Mouse (Mus musculus) embryonic facial prominence, embryonic 10.5 days (tissue): ENCODE measurements around the gene Tmem72. TPM values are rescaled to one million over a fixed set of nuclear protein-coding genes. Genes with fewer than 3 reads are reported as not detected.
A peak's percentile ranks its signal among the peaks of the same experiment; 100 is the strongest.

Source experiments
- DNase-seq: peaks from one replicate; pipeline ENCODE4 v3.0.0-alpha.2; 2017; ENCODE audit warnings: low spot score
- H3K27ac ChIP-seq: fragments of 300-500 bp; sonication (generic); replicated peaks from 2 replicates; pipeline ENCODE4 v1.5.1; 2016; ENCODE audit warnings: mild to moderate bottlenecking
- H3K27me3 ChIP-seq: fragments of 300-500 bp; sonication (generic); replicated peaks from 2 replicates; pipeline ENCODE4 v1.6.1; 2016; ENCODE audit warnings: low read depth, mild to moderate bottlenecking; ENCODE audit not compliant: poor library complexity, severe bottlenecking
- H3K36me3 ChIP-seq: fragments of 300-500 bp; sonication (generic); replicated peaks from 2 replicates; pipeline ENCODE4 v1.6.1; 2016; ENCODE audit warnings: mild to moderate bottlenecking, moderate library complexity
- H3K4me1 ChIP-seq: fragments of 300-500 bp; sonication (generic); 2 replicates; pipeline ENCODE4 v1.6.1; 2016
- H3K4me3 ChIP-seq: fragments of 300-500 bp; sonication (generic); 2 replicates; pipeline ENCODE4 v1.5.1; 2016; ENCODE audit warnings: mild to moderate bottlenecking, moderate library complexity
- H3K9me3 ChIP-seq: fragments of 300-500 bp; sonication (generic); 2 replicates; pipeline ENCODE4 v1.6.1; 2016; ENCODE audit warnings: mild to moderate bottlenecking
- WGBS: fragments of 180-500 bp; shearing (Covaris S2); methylation state at CpG from one replicate; pipeline ENCODE4 v1.1.7; 2016; 5-methylcytosine and 5-hydroxymethylcytosine counted together
- polyA plus RNA-seq: library from polyadenylated mRNA; unstranded; fragments of >200 nt; fragmentation: Nextera tagmentation; extraction: Ambion mirVana; gene quantifications from 2 replicates; pipeline ENCODE4 v1.2.1, GENCODE M21; 2016

The Tmem72 gene
- polyA plus RNA-seq, 1 experiment from 2014 or later = 0.04 TPM

DNA sequence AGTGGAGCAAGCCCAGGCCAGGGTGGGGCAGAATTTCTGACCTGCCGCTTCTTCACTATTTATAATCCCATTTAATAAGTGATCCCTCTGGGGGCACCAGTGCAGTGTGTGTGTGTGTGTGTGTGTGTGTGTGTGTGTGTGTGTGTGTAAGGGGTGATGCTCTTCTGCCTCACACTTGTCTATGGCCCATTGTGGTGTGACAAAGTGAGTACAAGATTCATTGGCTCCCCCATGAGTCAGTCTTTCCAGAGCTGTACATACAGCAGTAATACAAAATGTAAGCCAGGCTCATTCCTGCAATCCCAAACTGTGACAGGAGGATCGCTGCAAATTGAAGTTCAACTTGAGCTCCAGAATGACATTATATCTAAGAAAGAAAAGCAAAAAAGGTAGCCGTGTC is 51.9 kb downstream of the Tmem72 start:
- peaks cover 28% of the 10 kb centered on the region for H3K4me1 ChIP-seq
- no peak overlapping the region for H3K4me3 ChIP-seq
- H3K27ac ChIP-seq = no peak overlapping the region
- no peaks in the 10 kb centered on the region for H3K36me3 ChIP-seq
- peaks cover 2% of the 10 kb centered on the region for H3K27me3 ChIP-seq
- no peak for DNase-seq
- no peaks in the 10 kb centered on the region for H3K9me3 ChIP-seq
- 85% methylated on average over 3 of the region's 3 CpGs for WGBS

DNA sequence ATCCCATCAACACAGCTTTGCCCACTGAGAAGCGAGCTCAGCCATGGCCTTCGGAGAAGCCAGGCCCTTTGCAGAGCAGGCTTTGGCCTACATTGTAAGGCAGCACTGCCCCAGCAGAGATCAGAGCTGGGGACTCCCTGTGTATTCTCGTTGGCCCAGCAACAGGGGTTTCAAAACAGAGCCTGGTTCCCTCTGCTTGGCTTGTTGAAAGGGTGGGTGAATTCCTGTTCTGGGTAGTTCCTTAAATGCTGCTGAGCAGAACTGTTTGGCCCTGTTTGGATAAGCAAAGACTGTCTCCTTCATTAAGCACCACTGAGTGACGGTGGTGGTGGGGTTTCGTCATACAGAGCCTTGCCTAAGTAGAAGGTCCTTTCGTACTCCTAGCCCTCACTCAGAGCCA is 52.7 kb downstream of the Tmem72 start:
- Histone ChIP-seq H3K4me3 (no peak overlapping the region), H3K9me3 (no peaks in the 10 kb centered on the region), H3K4me1 (peaks cover 20% of the 10 kb centered on the region), H3K27ac (no peak overlapping the region), H3K27me3 (no peaks in the 10 kb centered on the region; the same call in 1 of the 2 replicates), H3K36me3 (no peaks in the 10 kb centered on the region)
- 78% methylated on average over 6 of the region's 6 CpGs for WGBS
- DNase-seq = no peak

DNA sequence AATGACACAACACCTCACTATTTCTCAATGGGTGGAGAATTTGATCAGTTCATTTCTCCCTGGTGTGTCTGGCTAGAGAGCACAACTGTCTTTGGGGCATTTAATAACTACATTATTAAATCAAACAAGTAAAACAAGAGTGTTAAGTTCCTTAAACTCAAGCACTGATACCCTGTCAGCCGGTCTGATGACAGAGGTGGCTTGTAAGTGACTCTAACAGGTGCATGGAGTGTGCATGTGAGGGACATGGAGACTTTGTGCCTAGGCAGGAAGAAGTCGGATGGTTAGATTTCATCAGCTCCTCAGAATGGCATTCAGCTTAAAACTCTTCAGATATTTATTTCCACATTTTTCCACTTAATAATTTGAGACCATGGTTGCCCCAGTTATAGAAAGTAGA is 53.3 kb downstream of the Tmem72 start:
- DNase-seq = no peak
- no peaks in the 10 kb centered on the region; the same call in 1 of the 2 replicates for H3K27me3 ChIP-seq
- H3K27ac ChIP-seq = no peak overlapping the region
- no peak overlapping the region for H3K4me3 ChIP-seq
- no peaks in the 10 kb centered on the region for H3K9me3 ChIP-seq
- peaks cover 19% of the 10 kb centered on the region for H3K4me1 ChIP-seq
- 88% methylated on average over 2 of the region's 2 CpGs for WGBS
- no peaks in the 10 kb centered on the region for H3K36me3 ChIP-seq

DNA sequence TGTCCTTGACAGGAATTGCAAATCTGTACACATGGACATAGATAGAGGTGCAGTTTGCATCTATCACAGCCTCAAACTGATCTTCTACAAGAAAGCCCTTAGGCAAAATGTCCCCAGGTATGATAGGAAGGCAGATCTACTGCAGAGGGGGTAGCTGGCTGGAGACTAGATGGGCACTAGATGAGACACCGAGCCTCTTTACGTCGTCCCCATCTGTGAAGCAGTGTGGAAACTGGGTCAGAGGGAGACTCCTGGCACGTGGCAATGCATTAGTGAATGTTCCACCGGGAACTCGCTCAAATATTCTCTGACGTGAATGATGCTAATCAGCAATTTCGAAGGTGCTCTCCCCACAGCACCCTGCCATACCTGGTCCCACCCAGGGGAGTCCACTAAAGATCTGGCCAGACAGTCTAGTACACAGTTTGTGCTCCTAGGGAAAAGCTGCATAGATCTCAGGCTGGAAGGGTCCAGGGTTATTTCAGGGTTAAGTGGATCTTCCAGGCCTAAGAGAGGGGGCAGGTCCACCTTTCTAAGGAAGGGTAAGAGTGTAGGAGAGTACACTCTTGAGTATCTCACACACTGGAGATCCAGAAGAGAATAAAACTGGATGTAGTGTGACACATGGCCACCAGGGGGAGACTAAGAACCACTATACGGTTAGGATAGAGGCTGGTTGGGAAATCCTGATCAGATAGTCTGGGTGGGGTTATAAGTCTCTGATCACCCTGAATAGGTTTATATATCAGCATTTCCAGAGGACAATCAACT is 62.8 kb downstream of the Tmem72 start:
- WGBS = 64% methylated on average over 9 of the region's 9 CpGs
- peaks cover 5% of the 10 kb centered on the region; the same call in 1 of the 2 replicates for H3K36me3 ChIP-seq
- H3K27me3 ChIP-seq = no peaks in the 10 kb centered on the region
- H3K4me3 ChIP-seq = no peak overlapping the region
- DNase-seq = peak; percentile 72
- H3K9me3 ChIP-seq = no peaks in the 10 kb centered on the region; the same call in 1 of the 2 replicates
- peaks cover 28% of the 10 kb centered on the region for H3K4me1 ChIP-seq
- no peak overlapping the region for H3K27ac ChIP-seq

DNA sequence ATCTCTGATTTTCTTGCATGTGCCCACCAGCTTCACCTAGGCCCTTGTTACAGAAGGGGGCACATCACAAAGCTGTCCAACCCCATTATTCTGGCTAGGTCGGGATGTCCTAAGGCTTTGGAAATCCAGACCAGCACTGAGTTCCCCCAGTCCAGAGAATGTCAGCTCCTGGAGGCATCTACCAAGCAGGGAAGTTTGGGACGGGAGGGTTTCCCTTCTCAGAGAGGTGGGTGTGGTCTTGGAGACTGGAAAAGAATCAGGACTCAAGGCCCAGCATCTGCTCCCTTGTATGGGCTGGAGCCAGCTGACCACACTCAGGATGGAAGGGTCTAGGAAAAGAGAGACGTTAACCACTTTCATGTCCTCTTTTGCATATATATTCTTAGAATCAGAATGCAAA is 63.5 kb downstream of the Tmem72 start:
- Histone ChIP-seq H3K4me1 (peaks cover 28% of the 10 kb centered on the region), H3K9me3 (no peaks in the 10 kb centered on the region; the same call in 1 of the 2 replicates), H3K27ac (no peak overlapping the region), H3K27me3 (no peaks in the 10 kb centered on the region), H3K36me3 (peaks cover 5% of the 10 kb centered on the region; the same call in 1 of the 2 replicates), H3K4me3 (no peak overlapping the region)
- DNase-seq = no peak
- WGBS = 74% methylated on average over 3 of the region's 3 CpGs

DNA sequence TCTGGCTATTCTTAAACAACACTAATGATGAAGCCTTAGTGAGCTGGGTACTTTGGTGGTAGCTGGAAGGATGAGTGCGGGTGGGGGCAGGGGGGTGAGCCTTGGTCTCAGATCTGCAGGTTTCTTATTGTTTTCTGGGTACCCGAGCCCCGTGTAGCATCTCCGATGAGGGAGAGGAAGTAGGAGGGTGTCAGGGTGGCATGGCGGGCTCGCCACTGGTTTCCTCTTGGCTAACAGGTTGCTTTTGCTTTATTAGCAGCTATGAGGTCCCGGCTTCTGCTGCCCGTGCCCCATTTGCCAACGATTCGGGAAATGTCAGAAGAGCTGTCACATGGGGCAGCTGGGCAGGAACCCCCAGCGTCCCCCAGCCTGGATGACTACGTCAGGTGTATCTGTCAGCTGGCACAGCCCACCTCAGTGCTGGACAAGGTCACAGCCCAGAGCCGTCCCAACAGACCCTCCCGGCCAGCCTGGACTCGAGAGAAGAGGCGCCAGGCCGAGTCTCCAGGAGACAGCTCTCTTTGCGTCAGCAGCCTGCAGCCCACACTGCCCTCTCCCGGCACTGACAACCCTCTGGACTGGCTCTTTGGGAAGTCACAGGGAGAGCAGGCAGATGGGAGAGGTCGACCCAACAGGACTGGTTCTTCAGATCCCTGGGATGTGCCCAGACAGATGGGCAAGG is 65.1 kb downstream of the Tmem72 start:
- 79% methylated on average over 20 of the region's 20 CpGs for WGBS
- Histone ChIP-seq H3K9me3 (no peaks in the 10 kb centered on the region; the same call in 1 of the 2 replicates), H3K27ac (no peak overlapping the region; the same call in none of the 2 replicates), H3K4me3 (peak overlapping the region; percentile 32), H3K27me3 (no peaks in the 10 kb centered on the region), H3K36me3 (peaks cover 4% of the 10 kb centered on the region; the same call in 1 of the 2 replicates), H3K4me1 (peaks cover 28% of the 10 kb centered on the region)
- DNase-seq = no peak

DNA sequence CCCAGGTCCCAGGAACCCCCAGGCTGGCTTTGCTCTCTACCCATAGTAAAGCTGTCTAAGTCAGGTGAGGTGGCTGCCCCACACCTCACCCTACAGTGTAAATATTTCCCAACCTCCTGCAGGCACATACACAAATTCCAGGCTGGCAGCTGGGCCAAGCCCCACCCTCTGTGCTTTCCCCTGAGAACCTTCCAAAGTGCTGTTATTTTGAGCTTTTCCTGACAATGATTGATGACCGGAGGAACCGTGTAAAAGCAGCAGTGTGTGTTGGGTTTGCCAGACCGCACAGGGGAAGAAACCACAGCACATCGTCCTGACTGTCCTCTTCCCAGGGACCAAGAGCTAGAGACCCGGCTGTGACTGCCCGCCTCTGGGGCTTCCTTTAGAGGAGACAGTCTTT is 66.3 kb downstream of the Tmem72 start, which contains the start of gene Depp1:
TSS of gene Depp1 (plus strand) at position 204 of the 400 bp plus-strand sequence.
- WGBS = 63% methylated on average over 6 of the region's 6 CpGs
- Histone ChIP-seq H3K27me3 (no peaks in the 10 kb centered on the region), H3K27ac (no peak within 1 kb of the TSS; the same call in 1 of the 2 replicates), H3K9me3 (no peaks in the 10 kb centered on the region), H3K4me1 (peaks cover 26% of the 10 kb centered on the region), H3K36me3 (peaks cover 7% of the 10 kb centered on the region; the same call in 1 of the 2 replicates), H3K4me3 (peak within 1 kb of the TSS; percentile 32)
- no peak for DNase-seq

DNA sequence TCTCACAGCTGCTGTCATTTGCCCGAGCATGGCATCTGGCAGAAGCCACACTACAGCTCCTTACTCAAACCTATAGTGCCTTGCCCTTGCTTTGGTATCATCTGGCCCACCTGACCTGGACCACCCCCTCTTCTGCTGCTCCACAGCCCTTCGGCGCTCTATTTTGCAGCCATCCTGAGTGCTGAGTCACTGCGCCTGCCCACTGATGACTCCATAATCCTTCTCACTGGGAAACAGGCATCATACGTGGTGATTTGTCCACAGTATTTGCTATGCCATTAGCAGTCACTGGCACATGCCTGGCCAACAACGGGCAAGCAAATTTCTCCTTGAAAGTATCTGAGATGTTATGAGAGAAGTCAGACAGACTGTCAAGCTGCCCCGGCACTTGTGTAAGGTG is 66.9 kb downstream of the Tmem72 start:
- H3K36me3 ChIP-seq = peaks cover 7% of the 10 kb centered on the region; the same call in 1 of the 2 replicates
- no peak for DNase-seq
- WGBS = 86% methylated on average over 7 of the region's 7 CpGs
- H3K4me1 ChIP-seq = peaks cover 20% of the 10 kb centered on the region
- no peak overlapping the region for H3K27ac ChIP-seq
- no peaks in the 10 kb centered on the region for H3K9me3 ChIP-seq
- no peak overlapping the region for H3K4me3 ChIP-seq
- H3K27me3 ChIP-seq = no peaks in the 10 kb centered on the region

DNA sequence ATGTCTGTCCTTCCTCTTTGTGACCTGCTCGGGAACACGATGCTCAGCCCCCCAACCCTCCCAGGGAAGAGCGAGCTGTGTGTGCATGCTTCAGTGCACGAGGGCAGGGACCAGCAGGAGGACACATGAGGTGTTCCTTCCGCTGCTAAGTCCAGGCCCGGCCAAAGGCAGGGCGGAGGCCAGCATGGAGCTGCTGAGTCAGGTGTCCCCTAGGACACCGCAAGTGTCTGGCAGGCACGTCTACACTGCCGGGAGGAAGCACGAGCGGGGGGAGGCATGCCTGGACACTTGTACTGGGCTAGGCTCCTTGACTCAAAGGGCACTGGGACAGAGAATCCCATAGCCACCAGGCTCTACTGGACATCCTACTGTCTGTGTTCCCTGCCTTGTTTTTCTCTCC is 69.0 kb downstream of the Tmem72 start:
- Histone ChIP-seq H3K4me1 (peaks cover 21% of the 10 kb centered on the region; the same call in 1 of the 2 replicates), H3K27ac (no peak overlapping the region), H3K9me3 (no peaks in the 10 kb centered on the region), H3K27me3 (no peaks in the 10 kb centered on the region), H3K4me3 (no peak overlapping the region), H3K36me3 (peaks cover 7% of the 10 kb centered on the region; the same call in 1 of the 2 replicates)
- 83% methylated on average over 12 of the region's 12 CpGs for WGBS
- DNase-seq = no peak

DNA sequence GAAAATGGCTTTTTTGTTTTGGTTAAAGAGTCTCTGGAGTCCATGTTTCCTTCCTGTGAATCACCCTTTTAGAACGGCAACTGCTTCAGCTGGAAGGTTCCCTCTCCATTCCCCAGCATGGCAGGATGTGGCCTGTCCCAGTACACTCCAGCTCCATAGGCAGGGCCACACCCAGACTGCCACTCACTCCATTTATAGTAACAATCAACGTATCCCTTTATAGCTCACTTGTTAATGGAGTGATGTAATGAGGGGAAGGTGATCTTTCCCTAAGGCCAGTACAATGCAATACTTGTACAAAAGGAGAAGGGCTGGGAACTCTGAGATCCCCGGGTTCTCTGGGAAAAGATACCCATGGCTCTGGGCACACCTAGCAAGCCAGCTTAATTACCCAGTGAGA is 72.4 kb downstream of the Tmem72 start:
- no peak for DNase-seq
- Histone ChIP-seq H3K27ac (no peak overlapping the region), H3K4me1 (0 out of 2 replicates have a peak, but pooled peaks cover 6% of the 10 kb centered on the region), H3K36me3 (peaks cover 7% of the 10 kb centered on the region; the same call in 1 of the 2 replicates), H3K9me3 (no peaks in the 10 kb centered on the region), H3K4me3 (no peak overlapping the region), H3K27me3 (no peaks in the 10 kb centered on the region)
- 68% methylated on average over 3 of the region's 3 CpGs for WGBS

DNA sequence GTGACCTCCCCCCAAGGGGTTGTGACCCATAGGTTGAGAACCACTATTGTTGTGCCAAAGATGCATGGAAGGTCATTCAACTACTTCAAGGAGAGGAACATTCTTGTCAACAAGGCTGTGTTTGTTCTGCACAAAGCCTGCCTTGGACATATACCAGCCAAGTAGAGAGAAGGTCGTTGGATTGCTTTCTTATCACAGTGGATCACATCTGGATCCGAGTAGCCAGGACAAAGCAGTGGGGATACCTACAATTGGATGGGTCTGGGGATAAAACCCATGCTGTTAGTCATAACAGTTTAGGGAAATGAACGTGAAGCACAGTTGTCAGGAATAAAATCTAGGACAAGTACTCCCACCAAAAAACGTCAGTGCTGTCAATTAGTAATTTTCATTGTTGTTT is 72.8 kb downstream of the Tmem72 start:
- Histone ChIP-seq H3K4me1 (0 out of 2 replicates have a peak, but pooled peaks cover 9% of the 10 kb centered on the region), H3K9me3 (no peaks in the 10 kb centered on the region), H3K27me3 (no peaks in the 10 kb centered on the region), H3K4me3 (no peak overlapping the region), H3K27ac (no peak overlapping the region), H3K36me3 (peaks cover 7% of the 10 kb centered on the region; the same call in 1 of the 2 replicates)
- DNase-seq = no peak
- WGBS = 52% methylated on average over 4 of the region's 4 CpGs

DNA sequence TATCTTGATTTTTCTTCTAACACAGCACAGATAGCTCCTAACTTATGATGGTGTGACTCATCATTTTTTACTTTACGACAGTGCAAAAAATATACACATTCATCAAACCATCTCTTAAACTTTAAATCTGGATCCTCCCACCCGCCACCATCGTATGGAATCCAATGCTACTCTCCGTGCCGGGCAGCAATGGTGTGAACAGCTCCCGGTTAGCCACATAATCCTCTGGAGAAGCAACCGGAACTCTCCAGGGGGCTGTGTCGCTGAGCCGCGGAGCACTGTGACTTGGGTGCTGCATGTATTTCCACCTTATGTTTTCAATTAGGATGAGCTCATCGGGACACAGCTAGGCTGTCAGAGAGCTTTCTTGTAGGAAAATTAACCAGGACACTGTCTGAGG is 73.8 kb downstream of the Tmem72 start:
- H3K27ac ChIP-seq = no peak overlapping the region
- no peak for DNase-seq
- no peak overlapping the region for H3K4me3 ChIP-seq
- no peaks in the 10 kb centered on the region for H3K27me3 ChIP-seq
- H3K36me3 ChIP-seq = peaks cover 10% of the 10 kb centered on the region; the same call in 1 of the 2 replicates
- WGBS = 83% methylated on average over 11 of the region's 11 CpGs
- no peaks in the 10 kb centered on the region for H3K9me3 ChIP-seq
- H3K4me1 ChIP-seq = 0 out of 2 replicates have a peak, but pooled peaks cover 11% of the 10 kb centered on the region
